Mouse (Mus musculus) liver, adult 2 months (tissue): ENCODE results near the gene Naa35.

ENCODE experiments used
- CTCF ChIP-seq: fragments of 200-500 bp; IDR thresholded peaks from 2 replicates; pipeline ENCODE4 v1.5.1; 2011; ENCODE audit warnings: low read depth, low read length, control low read depth
- POLR2A ChIP-seq: fragments of 200-500 bp; IDR thresholded peaks from 2 replicates; pipeline ENCODE4 v1.6.1; 2011; ENCODE audit warnings: low read length, control low read depth; ENCODE audit not compliant: insufficient read depth; ENCODE audit errors: extremely low read depth

GRCm38 (mm10) chr13:59604511-59604910 lies 19.5 kb downstream of the Naa35 start:
- TF ChIP-seq CTCF = no peak
- TF ChIP-seq POLR2A = no peak
